Mouse (Mus musculus): ENCODE results near the gene Ano6.

DNA sequence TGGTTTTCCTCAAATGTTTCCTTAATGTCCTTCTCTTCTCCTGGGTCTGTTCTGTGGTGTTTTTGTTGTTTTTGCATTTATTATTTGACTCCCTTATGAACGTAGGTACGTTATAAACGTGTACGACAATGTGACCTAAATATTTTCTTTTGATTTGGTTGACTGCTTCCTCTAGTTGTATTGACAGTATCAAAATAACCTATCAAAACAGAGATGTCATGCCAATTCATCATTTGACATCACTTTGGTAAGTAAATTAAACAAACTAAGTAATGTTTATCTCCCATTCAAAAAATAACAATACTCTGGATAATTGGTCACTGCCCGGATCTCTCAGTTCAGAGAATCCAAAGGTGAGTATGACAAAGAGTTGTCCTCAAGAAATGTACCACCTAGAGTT is 41.4 kb upstream of the Ano6 start:
- no peak for TF ChIP-seq CTCF (IDR thresholded peaks at IDR 0.05; ENCODE audit: extremely low read depth, insufficient read depth, insufficient read length, insufficient replicate concordance)
- TF ChIP-seq POLR2A (IDR thresholded peaks at IDR 0.05; ENCODE audit: low read depth, low read length): no peak

All from spleen, adult 2 months (tissue).